Mouse (Mus musculus): Measurements from ENCODE around the gene Fam184a. TPM values are rescaled to one million over a fixed set of nuclear protein-coding genes. Genes with fewer than 3 reads are reported as not detected.
A peak's percentile ranks its signal among the peaks of the same experiment; 100 is the strongest.

Gene Fam184a
- polyA plus RNA-seq, 1 experiment from 2014 or later = 10.6 TPM

GRCm38 (mm10) chr10:53629247-53629917, 121.5 kb downstream of the Fam184a start:
- H3K9me3 ChIP-seq = no peaks in the 10 kb centered on the region
- H3K4me1 ChIP-seq (replicated peaks) = peaks cover 13% of the 10 kb centered on the region; the same call in 1 of the 2 replicates
- peak; percentile 91 for ATAC-seq
- H3K4me3 ChIP-seq (replicated peaks) = peak overlapping the region; percentile 77
- no peaks in the 10 kb centered on the region for H3K36me3 ChIP-seq
- peak overlapping the region; percentile 73 for H3K9ac ChIP-seq (replicated peaks)
- H3K27me3 ChIP-seq = no peaks in the 10 kb centered on the region
- under 1% methylated on average over 67 of the region's 67 CpGs for WGBS
- H3K27ac ChIP-seq = peak overlapping the region; percentile 81
- peak overlapping the region; percentile 56 for H3K4me2 ChIP-seq (replicated peaks)

GRCm38 (mm10) chr10:53615850-53616616, 134.9 kb downstream of the Fam184a start:
- Histone ChIP-seq H3K4me1 (replicated peaks) (no peaks in the 10 kb centered on the region), H3K36me3 (peaks cover 47% of the 10 kb centered on the region), H3K9ac (replicated peaks) (no peak overlapping the region), H3K4me3 (replicated peaks) (no peak overlapping the region), H3K4me2 (replicated peaks) (no peak overlapping the region), H3K27me3 (no peaks in the 10 kb centered on the region), H3K27ac (no peak overlapping the region), H3K9me3 (no peaks in the 10 kb centered on the region)
- no peak for ATAC-seq
- WGBS = 89% methylated on average over 8 of the region's 8 CpGs

GRCm38 (mm10) chr10:53613955-53614354, 137.0 kb downstream of the Fam184a start:
- no peak for ATAC-seq
- Histone ChIP-seq H3K36me3 (peaks cover 56% of the 10 kb centered on the region), H3K4me1 (replicated peaks) (no peaks in the 10 kb centered on the region), H3K4me3 (replicated peaks) (no peak overlapping the region), H3K9ac (replicated peaks) (no peak overlapping the region), H3K4me2 (replicated peaks) (no peak overlapping the region), H3K27ac (no peak overlapping the region), H3K27me3 (no peaks in the 10 kb centered on the region), H3K9me3 (no peaks in the 10 kb centered on the region)
- 82% methylated on average over 1 of the region's 1 CpGs for WGBS

GRCm38 (mm10) chr10:53612172-53612571, 138.8 kb downstream of the Fam184a start:
- Histone ChIP-seq H3K36me3 (peaks cover 67% of the 10 kb centered on the region), H3K4me2 (replicated peaks) (no peak overlapping the region), H3K4me3 (replicated peaks) (no peak overlapping the region), H3K9ac (replicated peaks) (no peak overlapping the region), H3K4me1 (replicated peaks) (no peaks in the 10 kb centered on the region), H3K27ac (no peak overlapping the region), H3K9me3 (no peaks in the 10 kb centered on the region), H3K27me3 (no peaks in the 10 kb centered on the region)
- no peak for ATAC-seq
- WGBS = 76% methylated on average over 1 of the region's 1 CpGs

GRCm38 (mm10) chr10:53608274-53608673, 142.6 kb downstream of the Fam184a start:
- Histone ChIP-seq H3K9me3 (no peaks in the 10 kb centered on the region), H3K4me3 (replicated peaks) (no peak overlapping the region), H3K27ac (no peak overlapping the region), H3K4me2 (replicated peaks) (no peak overlapping the region), H3K9ac (replicated peaks) (no peak overlapping the region), H3K4me1 (replicated peaks) (no peaks in the 10 kb centered on the region), H3K36me3 (peaks cover 61% of the 10 kb centered on the region), H3K27me3 (no peaks in the 10 kb centered on the region)
- no peak for ATAC-seq
- 86% methylated on average over 2 of the region's 2 CpGs for WGBS

GRCm38 (mm10) chr10:53605328-53605727, 145.6 kb downstream of the Fam184a start:
- H3K4me2 ChIP-seq (replicated peaks) = no peak overlapping the region
- no peaks in the 10 kb centered on the region for H3K27me3 ChIP-seq
- 78% methylated on average over 2 of the region's 2 CpGs for WGBS
- H3K4me3 ChIP-seq (replicated peaks) = no peak overlapping the region
- peaks cover 15% of the 10 kb centered on the region for H3K4me1 ChIP-seq (replicated peaks)
- no peak overlapping the region for H3K27ac ChIP-seq
- H3K9me3 ChIP-seq = no peaks in the 10 kb centered on the region
- no peak for ATAC-seq
- H3K9ac ChIP-seq (replicated peaks) = no peak overlapping the region
- H3K36me3 ChIP-seq = peaks cover 51% of the 10 kb centered on the region

GRCm38 (mm10) chr10:53598821-53599220, 152.1 kb downstream of the Fam184a start:
- Histone ChIP-seq H3K9ac (replicated peaks) (no peak overlapping the region), H3K4me2 (replicated peaks) (peak overlapping the region; percentile 43), H3K4me1 (replicated peaks) (peaks cover 48% of the 10 kb centered on the region), H3K9me3 (no peaks in the 10 kb centered on the region), H3K4me3 (replicated peaks) (peak overlapping the region; percentile 24), H3K27me3 (no peaks in the 10 kb centered on the region), H3K27ac (no peak overlapping the region), H3K36me3 (peaks cover 10% of the 10 kb centered on the region; the same call in 1 of the 2 replicates)
- ATAC-seq = no peak
- WGBS = 46% methylated on average over 5 of the region's 5 CpGs

GRCm38 (mm10) chr10:53597121-53597881, 153.6 kb downstream of the Fam184a start:
- H3K4me2 ChIP-seq (replicated peaks) = peak overlapping the region; percentile 63
- H3K36me3 ChIP-seq = no peaks in the 10 kb centered on the region
- under 1% methylated on average over 88 of the region's 99 CpGs for WGBS
- H3K4me1 ChIP-seq (replicated peaks) = peaks cover 48% of the 10 kb centered on the region
- H3K4me3 ChIP-seq (replicated peaks) = peak overlapping the region; percentile 98
- no peaks in the 10 kb centered on the region for H3K27me3 ChIP-seq
- peak; percentile 25 for ATAC-seq
- peak overlapping the region; percentile 96 for H3K27ac ChIP-seq
- no peaks in the 10 kb centered on the region for H3K9me3 ChIP-seq
- H3K9ac ChIP-seq (replicated peaks) = peak overlapping the region; percentile 98

- WGBS = under 1% methylated on average over 52 of the region's 52 CpGs
- peak; percentile 99 for ATAC-seq
These were observed 154.2 kb downstream of the Fam184a start, which contains the start of gene Asf1a for GRCm38 (mm10) chr10:53596677-53597120. Gene Asf1a (plus strand): TSS chr10:53596757.

GRCm38 (mm10) chr10:53595744-53596676, 154.9 kb downstream of the Fam184a start:
- Histone ChIP-seq H3K4me1 (replicated peaks) (peaks cover 40% of the 10 kb centered on the region), H3K4me2 (replicated peaks) (peak overlapping the region; percentile 63), H3K9me3 (no peaks in the 10 kb centered on the region), H3K27me3 (no peaks in the 10 kb centered on the region), H3K36me3 (no peaks in the 10 kb centered on the region), H3K9ac (replicated peaks) (peak overlapping the region; percentile 73), H3K4me3 (replicated peaks) (peak overlapping the region; percentile 98), H3K27ac (peak overlapping the region; percentile 96)
- ATAC-seq = peak; percentile 94
- WGBS = 8% methylated on average over 27 of the region's 27 CpGs

More at GRCm38 (mm10) chr10:53596677-53597120, 154.2 kb downstream of the Fam184a start, which contains the start of gene Asf1a:
- Histone ChIP-seq H3K27ac (peak within 1 kb of the TSS; percentile 96), H3K9ac (replicated peaks) (peak within 1 kb of the TSS; percentile 98), H3K4me3 (replicated peaks) (peak within 1 kb of the TSS; percentile 98), H3K4me1 (replicated peaks) (peaks cover 47% of the 10 kb centered on the region), H3K9me3 (no peaks in the 10 kb centered on the region), H3K27me3 (no peaks in the 10 kb centered on the region), H3K4me2 (replicated peaks) (peak within 1 kb of the TSS; percentile 63), H3K36me3 (no peaks in the 10 kb centered on the region)

GRCm38 (mm10) chr10:53585777-53586176, 165.1 kb downstream of the Fam184a start:
- ATAC-seq = no peak

More at GRCm38 (mm10) chr10:53585777-53586176, 165.1 kb downstream of the Fam184a start:
- WGBS = 65% methylated on average over 3 of the region's 3 CpGs
- Histone ChIP-seq H3K4me2 (replicated peaks) (no peak overlapping the region), H3K4me1 (replicated peaks) (peaks cover 5% of the 10 kb centered on the region), H3K27ac (no peak overlapping the region), H3K4me3 (replicated peaks) (no peak overlapping the region), H3K36me3 (no peaks in the 10 kb centered on the region), H3K27me3 (no peaks in the 10 kb centered on the region), H3K9me3 (no peaks in the 10 kb centered on the region), H3K9ac (replicated peaks) (no peak overlapping the region)
